Mouse (Mus musculus): ENCODE measurements around the gene Rap2c. TPM values are rescaled to one million over a fixed set of nuclear protein-coding genes. Genes with fewer than 3 reads are reported as not detected.

Gene Rap2c
- polyA plus RNA-seq, 1 experiment from 2014 or later, result 12.5 TPM

DNA sequence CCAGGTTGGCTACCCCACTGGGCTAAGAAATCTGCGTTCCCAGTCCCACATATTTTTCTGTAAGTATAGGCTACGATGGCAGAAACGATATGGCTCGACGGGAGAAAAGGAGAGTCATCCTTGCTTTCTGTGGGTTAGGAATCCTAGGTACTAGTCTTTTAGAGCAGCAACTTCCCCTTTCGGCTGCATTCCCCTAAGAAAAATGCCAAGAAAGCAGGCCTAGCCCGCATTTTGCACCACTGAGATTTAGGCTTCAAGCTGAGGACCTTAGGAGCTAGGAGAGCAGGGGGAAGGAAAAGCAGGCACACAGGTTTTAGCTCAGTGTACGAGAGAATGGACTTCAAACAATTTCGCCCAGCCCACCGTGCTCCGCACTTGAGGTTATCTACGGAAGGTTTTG, 892 bp downstream of the Rap2c start:
- 0 out of 2 replicates have a peak, but pooled peaks cover 5% of the 10 kb centered on the region for H3K36me3 ChIP-seq
- peak overlapping the region; percentile 61 for H3K4me2 ChIP-seq
- H3K9me3 ChIP-seq, result no peaks in the 10 kb centered on the region
- H3K27me3 ChIP-seq, result no peaks in the 10 kb centered on the region
- no peak for ATAC-seq (ENCODE audit: low FRiP score, low read depth)
- peak overlapping the region; percentile 72; the same call in 1 of the 2 replicates for H3K9ac ChIP-seq
- no peak overlapping the region for H3K27ac ChIP-seq (replicated peaks)
- 0 out of 2 replicates have a peak, but pooled peaks cover 9% of the 10 kb centered on the region for H3K4me1 ChIP-seq (replicated peaks)
- 22% methylated on average over 12 of the region's 12 CpGs for WGBS
- peak overlapping the region; percentile 58 for H3K4me3 ChIP-seq

DNA sequence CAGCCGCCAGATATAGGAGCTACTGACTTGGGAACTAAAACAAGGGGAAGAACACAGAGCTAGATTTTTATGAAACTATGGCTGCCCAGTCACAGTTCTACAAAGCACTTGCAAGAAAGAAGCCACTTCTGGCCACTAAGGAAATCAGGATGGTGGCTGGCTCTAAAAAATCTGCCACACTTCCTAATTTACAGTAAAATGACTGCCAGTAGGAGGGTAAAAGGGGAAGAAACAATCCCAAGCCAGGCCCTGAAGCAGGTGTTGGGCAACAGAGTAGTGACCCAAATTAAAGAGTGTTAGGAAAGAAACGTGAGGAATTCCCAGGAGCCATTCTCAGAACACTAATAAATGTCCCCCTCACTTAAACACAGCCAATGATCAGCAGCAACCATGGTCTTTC, 5.5 kb downstream of the Rap2c start:
- Histone ChIP-seq H3K9ac (no peak overlapping the region), H3K9me3 (no peaks in the 10 kb centered on the region), H3K36me3 (0 out of 2 replicates have a peak, but pooled peaks cover 5% of the 10 kb centered on the region), H3K4me1 (replicated peaks) (0 out of 2 replicates have a peak, but pooled peaks cover 9% of the 10 kb centered on the region), H3K27me3 (no peaks in the 10 kb centered on the region), H3K27ac (replicated peaks) (no peak overlapping the region), H3K4me2 (no peak overlapping the region), H3K4me3 (no peak overlapping the region)
- WGBS, result 75% methylated on average over 2 of the region's 2 CpGs
- ATAC-seq (ENCODE audit: low FRiP score, low read depth), result no peak

DNA sequence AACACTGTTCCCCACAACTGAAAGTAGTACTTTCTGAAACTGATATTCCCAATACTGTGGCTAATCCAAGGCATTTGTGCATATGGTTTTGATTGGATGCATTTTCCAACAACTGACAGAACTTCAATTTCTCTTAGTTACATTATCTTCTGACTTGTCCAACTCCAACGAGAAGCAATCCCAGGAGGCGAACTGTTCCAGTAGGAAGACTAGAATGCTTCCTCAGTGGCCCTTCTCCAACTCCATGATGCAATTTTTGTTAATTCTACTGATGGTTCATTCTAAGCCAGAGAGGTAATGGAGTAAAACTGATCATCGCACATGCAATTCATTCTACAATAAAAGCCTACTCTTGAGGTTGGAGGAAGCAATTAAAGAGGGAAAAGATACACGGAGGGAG, 7.5 kb downstream of the Rap2c start:
- H3K4me2 ChIP-seq, result no peak overlapping the region
- H3K9me3 ChIP-seq, result no peaks in the 10 kb centered on the region
- H3K4me1 ChIP-seq (replicated peaks), result no peaks in the 10 kb centered on the region
- no peak for ATAC-seq (ENCODE audit: low FRiP score, low read depth)
- 0 out of 2 replicates have a peak, but pooled peaks cover 5% of the 10 kb centered on the region for H3K36me3 ChIP-seq
- 83% methylated on average over 4 of the region's 4 CpGs for WGBS
- no peak overlapping the region for H3K4me3 ChIP-seq
- H3K27ac ChIP-seq (replicated peaks), result no peak overlapping the region
- H3K9ac ChIP-seq, result no peak overlapping the region
- no peaks in the 10 kb centered on the region for H3K27me3 ChIP-seq

- no peaks in the 10 kb centered on the region for H3K36me3 ChIP-seq
- no peak overlapping the region for H3K27ac ChIP-seq (replicated peaks)
- no peaks in the 10 kb centered on the region for H3K27me3 ChIP-seq
- no peak overlapping the region for H3K9ac ChIP-seq
- 81% methylated on average over 6 of the region's 6 CpGs for WGBS
- no peaks in the 10 kb centered on the region for H3K4me1 ChIP-seq (replicated peaks)
- ATAC-seq (ENCODE audit: low FRiP score, low read depth), result no peak
- H3K4me2 ChIP-seq, result no peak overlapping the region
- no peak overlapping the region for H3K4me3 ChIP-seq
- no peaks in the 10 kb centered on the region for H3K9me3 ChIP-seq
Measured at GRCm38 (mm10) chrX:51000791-51001190, 17.0 kb downstream of the Rap2c start.

DNA sequence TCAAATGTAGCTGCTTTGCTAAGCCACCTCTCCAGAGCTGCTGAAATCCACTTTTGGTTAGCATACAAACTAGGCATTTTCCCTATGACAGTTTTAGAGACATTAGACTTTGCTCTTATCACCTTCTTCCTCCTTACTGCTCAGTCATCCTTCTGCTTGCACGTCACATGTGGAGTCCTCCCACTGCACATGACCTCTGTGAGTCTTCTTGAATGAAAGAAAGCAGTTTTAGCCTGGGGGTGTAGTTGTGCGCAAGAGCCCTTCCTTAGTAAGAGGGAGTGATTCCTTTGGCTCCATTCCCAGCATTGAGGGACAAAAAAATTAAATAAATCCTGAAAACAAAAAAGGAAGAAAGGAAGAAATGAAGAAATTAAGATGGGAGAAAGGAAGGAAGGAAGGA, 22.5 kb downstream of the Rap2c start:
- no peak for ATAC-seq (ENCODE audit: low FRiP score, low read depth)
- Histone ChIP-seq H3K36me3 (no peaks in the 10 kb centered on the region), H3K9ac (no peak overlapping the region), H3K9me3 (no peaks in the 10 kb centered on the region), H3K4me3 (no peak overlapping the region), H3K27me3 (no peaks in the 10 kb centered on the region), H3K4me1 (replicated peaks) (no peaks in the 10 kb centered on the region), H3K4me2 (no peak overlapping the region), H3K27ac (replicated peaks) (no peak overlapping the region)
- WGBS, result 71% methylated on average over 2 of the region's 2 CpGs

GRCm38 (mm10) chrX:50991324-50991723, 26.5 kb downstream of the Rap2c start:
- Histone ChIP-seq H3K4me1 (replicated peaks) (no peaks in the 10 kb centered on the region), H3K4me3 (no peak overlapping the region), H3K9ac (no peak overlapping the region), H3K27ac (replicated peaks) (no peak overlapping the region), H3K27me3 (no peaks in the 10 kb centered on the region), H3K9me3 (no peaks in the 10 kb centered on the region), H3K36me3 (no peaks in the 10 kb centered on the region), H3K4me2 (no peak overlapping the region)
- 96% methylated on average over 5 of the region's 5 CpGs for WGBS
- ATAC-seq (ENCODE audit: low FRiP score, low read depth), result no peak

DNA sequence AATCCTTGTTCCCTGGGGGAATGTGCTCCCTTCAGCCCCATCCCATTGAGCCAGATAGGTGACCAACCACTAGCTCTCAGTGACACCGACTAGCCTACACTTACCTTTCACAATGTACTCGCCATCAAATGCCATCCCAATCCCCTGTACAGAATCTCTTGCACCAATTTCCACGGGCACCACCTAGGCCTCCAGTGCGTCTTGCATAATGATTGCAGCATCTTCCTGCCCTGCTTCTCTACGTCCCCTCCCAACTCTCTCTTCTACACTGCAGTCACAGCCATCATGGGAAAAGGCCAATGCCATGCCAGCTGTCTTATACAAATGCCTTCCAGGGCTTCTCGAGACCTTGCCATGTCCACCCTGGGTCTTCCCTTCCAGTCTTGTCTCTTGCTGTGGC, 27.9 kb downstream of the Rap2c start:
- no peaks in the 10 kb centered on the region for H3K4me1 ChIP-seq (replicated peaks)
- H3K27ac ChIP-seq (replicated peaks), result no peak overlapping the region
- H3K4me2 ChIP-seq, result no peak overlapping the region
- H3K36me3 ChIP-seq, result no peaks in the 10 kb centered on the region
- no peak overlapping the region for H3K4me3 ChIP-seq
- no peak for ATAC-seq (ENCODE audit: low FRiP score, low read depth)
- H3K27me3 ChIP-seq, result no peaks in the 10 kb centered on the region
- H3K9me3 ChIP-seq, result no peaks in the 10 kb centered on the region
- H3K9ac ChIP-seq, result no peak overlapping the region
- 86% methylated on average over 6 of the region's 6 CpGs for WGBS

DNA sequence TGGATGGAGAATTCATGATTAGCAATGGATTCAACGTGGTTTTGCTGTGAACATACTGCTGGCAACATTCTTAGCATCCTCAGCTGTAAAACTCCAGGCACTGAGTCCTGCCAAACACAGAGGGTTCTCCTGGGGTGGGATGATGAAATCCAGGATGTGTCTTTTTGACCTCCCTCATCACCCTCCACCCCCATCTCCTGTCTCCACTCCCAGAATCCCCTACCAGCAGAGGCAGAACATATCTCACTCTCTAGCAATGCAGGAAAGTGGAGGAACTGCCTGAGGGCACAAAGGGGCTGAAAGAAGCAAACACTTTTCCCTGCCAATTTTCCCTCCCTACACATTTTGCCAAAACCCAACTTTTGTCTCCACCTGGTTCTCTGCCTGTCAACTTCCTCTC, 29.2 kb downstream of the Rap2c start:
- no peak for ATAC-seq (ENCODE audit: low FRiP score, low read depth)
- Histone ChIP-seq H3K9ac (no peak overlapping the region), H3K4me1 (replicated peaks) (no peaks in the 10 kb centered on the region), H3K4me3 (no peak overlapping the region), H3K27me3 (no peaks in the 10 kb centered on the region), H3K36me3 (no peaks in the 10 kb centered on the region), H3K4me2 (no peak overlapping the region), H3K27ac (replicated peaks) (no peak overlapping the region), H3K9me3 (no peaks in the 10 kb centered on the region)
- WGBS, result 58% methylated on average over 1 of the region's 1 CpGs

DNA sequence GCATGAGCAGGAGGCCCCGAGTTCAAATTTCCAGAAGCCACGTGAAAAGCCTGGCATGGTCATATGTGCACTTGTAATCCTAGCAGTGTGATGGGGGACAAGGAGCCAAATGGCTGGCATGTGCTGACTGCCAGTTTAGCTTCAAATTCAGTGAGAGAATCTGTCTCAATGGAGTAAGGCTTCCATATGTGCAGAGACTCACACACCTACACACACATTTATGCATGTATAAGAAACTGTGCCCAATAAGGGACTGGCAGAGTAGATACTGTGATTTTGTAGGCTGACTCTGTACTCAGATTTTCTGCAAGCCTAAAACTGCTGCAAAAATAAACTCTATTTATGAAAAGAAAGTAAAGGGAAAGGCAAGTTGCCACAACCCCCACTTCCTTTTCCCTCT, 39.4 kb downstream of the Rap2c start:
- WGBS, result 83% methylated on average over 2 of the region's 2 CpGs
- H3K4me1 ChIP-seq (replicated peaks), result no peaks in the 10 kb centered on the region
- H3K36me3 ChIP-seq, result no peaks in the 10 kb centered on the region
- H3K4me3 ChIP-seq, result no peak overlapping the region
- ATAC-seq (ENCODE audit: low FRiP score, low read depth), result no peak
- no peak overlapping the region for H3K9ac ChIP-seq
- no peaks in the 10 kb centered on the region for H3K27me3 ChIP-seq
- H3K9me3 ChIP-seq, result no peaks in the 10 kb centered on the region
- H3K27ac ChIP-seq (replicated peaks), result no peak overlapping the region
- H3K4me2 ChIP-seq, result no peak overlapping the region

GRCm38 (mm10) chrX:50972145-50972544, 45.7 kb downstream of the Rap2c start:
- no peak overlapping the region for H3K4me2 ChIP-seq
- no peak for ATAC-seq (ENCODE audit: low FRiP score, low read depth)
- no peak overlapping the region for H3K9ac ChIP-seq
- H3K27ac ChIP-seq (replicated peaks), result no peak overlapping the region
- no peaks in the 10 kb centered on the region for H3K4me1 ChIP-seq (replicated peaks)
- H3K9me3 ChIP-seq, result no peaks in the 10 kb centered on the region
- H3K27me3 ChIP-seq, result no peaks in the 10 kb centered on the region
- H3K4me3 ChIP-seq, result no peak overlapping the region
- WGBS, result 83% methylated on average over 4 of the region's 4 CpGs
- no peaks in the 10 kb centered on the region for H3K36me3 ChIP-seq

DNA sequence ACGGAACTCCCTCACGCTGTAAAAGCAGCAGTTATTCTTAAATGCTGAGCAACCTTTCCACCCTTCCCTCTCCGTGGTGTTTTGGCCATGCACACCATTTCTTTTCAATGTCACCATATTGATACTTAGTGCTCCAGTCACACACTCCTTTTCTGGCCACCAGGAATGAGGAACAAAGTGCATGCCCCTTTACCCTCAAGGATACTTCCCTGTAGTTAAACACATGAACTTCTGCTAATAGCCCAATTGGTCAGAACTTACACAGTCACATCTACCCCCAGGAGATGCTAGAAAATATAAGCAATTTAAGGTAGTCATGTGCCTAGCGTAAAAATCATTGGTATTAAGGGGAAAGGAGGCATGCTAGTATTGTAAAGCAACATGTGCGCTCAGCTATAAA, 47.9 kb downstream of the Rap2c start:
- no peaks in the 10 kb centered on the region for H3K36me3 ChIP-seq
- no peak overlapping the region for H3K4me3 ChIP-seq
- no peak overlapping the region for H3K27ac ChIP-seq (replicated peaks)
- H3K4me1 ChIP-seq (replicated peaks), result no peaks in the 10 kb centered on the region
- no peak overlapping the region for H3K4me2 ChIP-seq
- no peak for ATAC-seq (ENCODE audit: low FRiP score, low read depth)
- H3K9me3 ChIP-seq, result no peaks in the 10 kb centered on the region
- no peak overlapping the region for H3K9ac ChIP-seq
- no peaks in the 10 kb centered on the region for H3K27me3 ChIP-seq
- WGBS, result 84% methylated on average over 5 of the region's 5 CpGs

DNA sequence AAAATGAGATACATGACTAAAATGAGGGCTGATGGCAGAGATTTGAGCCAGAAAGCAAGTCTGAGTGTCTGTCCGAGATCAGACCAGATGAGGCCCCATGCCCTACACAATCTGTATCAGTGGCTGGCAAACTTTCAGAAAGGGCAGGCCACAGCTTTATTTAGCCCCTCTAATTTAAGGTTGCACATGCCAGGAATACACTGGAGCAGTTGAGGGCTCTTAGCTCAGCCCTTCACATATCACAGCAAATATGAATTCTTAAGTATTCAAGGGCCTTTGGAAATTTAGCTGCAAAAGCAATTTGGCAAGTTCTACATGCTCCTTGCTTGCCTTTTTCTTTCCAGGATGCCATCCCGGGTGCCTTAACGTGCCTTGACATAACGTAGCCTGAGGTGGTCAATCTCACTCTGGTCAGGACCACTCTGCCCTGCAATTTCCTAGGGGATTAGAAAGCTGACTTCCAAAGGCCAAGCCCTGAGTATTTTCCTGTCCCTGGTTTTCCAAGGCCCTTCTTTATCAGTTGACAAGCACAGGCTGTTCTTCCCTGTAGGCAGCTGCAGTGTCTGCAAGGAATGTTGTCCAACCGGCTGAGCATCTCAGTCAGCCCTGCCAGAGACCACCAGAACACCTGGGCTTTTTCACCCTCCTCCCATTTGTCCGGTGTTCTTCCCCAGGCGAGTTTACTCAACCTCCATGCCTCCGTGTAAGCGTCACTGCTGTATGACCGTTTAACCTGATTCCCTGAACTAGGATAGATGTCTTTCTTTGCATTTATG, 49.5 kb downstream of the Rap2c start:
- no peaks in the 10 kb centered on the region for H3K9me3 ChIP-seq
- H3K4me2 ChIP-seq, result no peak overlapping the region
- no peaks in the 10 kb centered on the region for H3K27me3 ChIP-seq
- no peaks in the 10 kb centered on the region for H3K36me3 ChIP-seq
- H3K9ac ChIP-seq, result no peak overlapping the region
- WGBS, result 74% methylated on average over 10 of the region's 10 CpGs
- H3K27ac ChIP-seq (replicated peaks), result no peak overlapping the region
- no peak overlapping the region for H3K4me3 ChIP-seq
- H3K4me1 ChIP-seq (replicated peaks), result no peaks in the 10 kb centered on the region
- ATAC-seq (ENCODE audit: low FRiP score, low read depth), result no peak

GRCm38 (mm10) chrX:50965157-50965556, 52.7 kb downstream of the Rap2c start:
- ATAC-seq (ENCODE audit: low FRiP score, low read depth), result no peak
- no peaks in the 10 kb centered on the region for H3K9me3 ChIP-seq
- WGBS, result 75% methylated on average over 3 of the region's 3 CpGs

More at GRCm38 (mm10) chrX:50965157-50965556, 52.7 kb downstream of the Rap2c start:
- Histone ChIP-seq H3K27me3 (no peaks in the 10 kb centered on the region), H3K36me3 (no peaks in the 10 kb centered on the region), H3K9ac (no peak overlapping the region), H3K4me1 (replicated peaks) (no peaks in the 10 kb centered on the region), H3K27ac (replicated peaks) (no peak overlapping the region), H3K4me2 (no peak overlapping the region), H3K4me3 (no peak overlapping the region)

All from hindbrain, embryonic 15.5 days (tissue).